Mouse (Mus musculus): Measurements from ENCODE around the gene Trpm8.

Gene Trpm8

DNA sequence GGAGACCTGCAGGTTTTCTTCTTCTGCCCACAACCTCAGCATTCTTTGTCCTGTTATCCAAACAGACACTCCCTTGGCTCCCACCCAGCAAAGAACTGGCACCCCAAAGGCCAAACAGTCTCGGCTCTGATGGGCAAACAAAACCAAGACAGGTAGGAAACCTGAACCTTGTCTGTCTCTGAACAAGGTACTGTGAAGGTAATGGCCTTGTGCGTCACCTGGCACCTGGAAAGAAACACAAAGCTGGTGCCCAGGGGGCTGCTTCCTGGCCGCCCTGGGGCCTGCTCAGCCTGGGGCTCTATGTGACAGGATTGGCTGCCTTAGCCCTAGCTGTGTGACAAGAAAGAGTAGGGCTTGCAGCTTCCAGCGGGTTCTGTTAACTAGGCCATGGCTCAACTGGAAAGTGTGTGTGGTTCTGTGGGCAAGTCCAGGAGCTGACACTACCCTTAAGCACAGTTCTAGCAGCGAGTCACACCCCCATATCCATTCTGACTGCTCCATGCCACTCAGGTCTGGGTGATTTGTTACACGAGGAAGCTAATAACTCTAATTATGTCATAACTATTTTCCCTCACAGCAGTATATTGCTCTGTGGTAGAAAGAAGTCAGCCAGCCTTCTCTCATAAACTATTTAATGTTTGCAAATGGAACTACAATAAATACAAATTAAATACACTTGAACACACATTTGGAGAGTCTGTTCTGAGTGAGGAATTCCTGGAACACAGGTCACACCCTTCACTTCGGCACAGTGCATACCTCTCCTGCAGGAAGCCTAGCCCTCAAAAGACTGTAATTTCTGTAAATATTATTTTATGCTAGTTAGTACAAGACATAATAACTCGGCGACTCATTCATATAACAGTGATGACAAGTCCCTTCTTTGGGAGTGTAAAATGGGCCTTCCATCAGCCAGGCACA lies 160.0 kb downstream of the Trpm8 start:
- CTCF ChIA-PET: interaction anchor here in 2 of 4 experiments (0.6 to 1.4 kb wide), 3 partner anchors 10 to 758 kb away, joined by 3 to 5 read pairs (median 5); no protein-coding TSS in a partner anchor
- POLR2A ChIA-PET: interaction anchor here in 1 of 4 experiments (0.6 to 1.7 kb wide), 3 partner anchors 16 to 26 kb away, joined by 3 to 4 read pairs (median 3); no protein-coding TSS in a partner anchor

Data from embryonic stem cell, embryonic (primary cell).